16 mouse cellular contexts compared by ENCODE assay signal in the genomic region with DNA sequence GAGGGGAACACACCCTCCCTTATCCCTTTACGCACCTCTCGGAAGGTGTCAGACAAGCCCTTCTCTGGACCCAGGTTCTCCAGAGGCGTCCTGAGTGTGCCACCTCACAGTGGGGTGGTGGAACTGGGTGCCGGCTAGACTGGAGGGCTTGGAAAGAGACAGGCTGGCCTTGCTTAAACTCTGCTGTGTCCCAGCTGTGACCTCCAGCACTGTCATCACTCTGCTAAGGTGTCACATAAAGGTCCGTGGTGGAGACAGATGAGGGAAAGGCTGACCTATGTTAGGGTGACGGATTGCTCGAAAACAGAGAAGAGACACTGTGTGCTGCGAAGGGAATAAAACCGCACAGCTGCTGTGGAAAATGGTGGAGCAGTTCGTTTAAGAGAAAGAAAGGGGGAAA. TPM values are rescaled to one million over a fixed set of nuclear protein-coding genes. Genes with fewer than 3 reads are reported as not detected.
A peak's percentile ranks its signal among the peaks of the same experiment; 100 is the strongest.
DNase-seq lines count a peak whose midpoint lies in the region; ATAC-seq lines count a peak whose summit lies in the region.
"Had no signal": no experiment of that assay in that cellular context is flagged by ENCODE, and none has a peak within 500 bp of the region (broad histone marks: within the 10 kb centered on the region; RNA-seq: fewer than 3 reads in every experiment).

No protein-coding gene starts in this region.

- no peaks in the 10 kb centered on the region for H3K9me3 ChIP-seq in hindbrain, embryonic 11.5 days (ENCODE audit: control insufficient read depth, low read length)
- H3K9me3 ChIP-seq in hindbrain, embryonic 14.5 days (ENCODE audit: control insufficient read depth, low read length): no peaks in the 10 kb centered on the region
- no peaks in the 10 kb centered on the region for H3K9me3 ChIP-seq in embryonic facial prominence, embryonic 10.5 days
- H3K9me3 ChIP-seq: limb, embryonic 13.5 days had no signal

- H3K4me3 ChIP-seq in hindbrain, embryonic 11.5 days (ENCODE audit: low read depth, low read length): no peak overlapping the region
- no peak overlapping the region for H3K4me3 ChIP-seq in hindbrain, embryonic 14.5 days (replicated peaks; ENCODE audit: low read length)
- H3K4me3 ChIP-seq in embryonic facial prominence, embryonic 10.5 days: no peak overlapping the region
- H3K4me3 ChIP-seq: erythroblast, embryonic 14.5 days; limb, embryonic 13.5 days had no signal

- WGBS in hindbrain, embryonic 11.5 days: 58% methylated on average over 8 of the region's 10 CpGs
- WGBS in hindbrain, embryonic 14.5 days: 54% methylated on average over 9 of the region's 10 CpGs
- WGBS in embryonic facial prominence, embryonic 10.5 days: 77% methylated on average over 10 of the region's 10 CpGs

- no peaks in the 10 kb centered on the region for H3K36me3 ChIP-seq in hindbrain, embryonic 11.5 days (ENCODE audit: control insufficient read depth, insufficient read depth, low read length)
- H3K36me3 ChIP-seq in hindbrain, embryonic 14.5 days (replicated peaks; ENCODE audit: control insufficient read depth, insufficient read depth): no peaks in the 10 kb centered on the region
- peaks cover 32% of the 10 kb centered on the region for H3K36me3 ChIP-seq in embryonic facial prominence, embryonic 10.5 days (replicated peaks)

- H3K27ac ChIP-seq in hindbrain, embryonic 11.5 days (ENCODE audit: low read depth, low read length): peak overlapping the region; percentile 47; the same call in 1 of the 2 replicates
- no peak overlapping the region for H3K27ac ChIP-seq in hindbrain, embryonic 14.5 days
- H3K27ac ChIP-seq in embryonic facial prominence, embryonic 10.5 days (replicated peaks): no peak overlapping the region
- H3K27ac ChIP-seq: kidney, postnatal 0 days; limb, embryonic 13.5 days; macrophage had no signal

- no peak overlapping the region for H3K9ac ChIP-seq in hindbrain, embryonic 11.5 days (ENCODE audit: low read depth, low read length)
- no peak overlapping the region for H3K9ac ChIP-seq in hindbrain, embryonic 14.5 days
- H3K9ac ChIP-seq: limb, embryonic 13.5 days had no signal

- no peak overlapping the region for H3K4me2 ChIP-seq in hindbrain, embryonic 11.5 days (replicated peaks; ENCODE audit: low read depth, low read length)
- H3K4me2 ChIP-seq in hindbrain, embryonic 14.5 days (replicated peaks): no peak overlapping the region
- H3K4me2 ChIP-seq: limb, embryonic 13.5 days had no signal

- H3K4me1 ChIP-seq in hindbrain, embryonic 11.5 days (replicated peaks; ENCODE audit: control insufficient read depth, insufficient read depth, low read length): no peaks in the 10 kb centered on the region
- no peaks in the 10 kb centered on the region for H3K4me1 ChIP-seq in hindbrain, embryonic 14.5 days (replicated peaks; ENCODE audit: control insufficient read depth, insufficient read depth, low read length)
- H3K4me1 ChIP-seq in embryonic facial prominence, embryonic 10.5 days: peaks cover 26% of the 10 kb centered on the region

- no peaks in the 10 kb centered on the region for H3K27me3 ChIP-seq in hindbrain, embryonic 11.5 days (ENCODE audit: control insufficient read depth, insufficient read depth, low read length)
- no peaks in the 10 kb centered on the region for H3K27me3 ChIP-seq in hindbrain, embryonic 14.5 days (ENCODE audit: control insufficient read depth, insufficient read depth, low read length)
- H3K27me3 ChIP-seq in embryonic facial prominence, embryonic 10.5 days (replicated peaks; ENCODE audit: low read depth, poor library complexity, severe bottlenecking): no peaks in the 10 kb centered on the region
- H3K27me3 ChIP-seq: limb, embryonic 13.5 days had no signal

- peak; percentile 64 for DNase-seq in adrenal gland, adult 2 months
- DNase-seq in adrenal gland, postnatal 25 days: no peak
- peak; percentile 34 for DNase-seq in hindbrain, embryonic 11.5 days (ENCODE audit: low spot score)
- no peak for DNase-seq in hindbrain, embryonic 14.5 days (ENCODE audit: low spot score)
- peak; percentile 52 for DNase-seq in embryo, embryonic 10.5 days (ENCODE audit: low spot score)
- peak; percentile 23 for DNase-seq in heart, postnatal 4 days
- DNase-seq in embryonic facial prominence, embryonic 10.5 days (ENCODE audit: low spot score): no peak
- DNase-seq: cerebellum, adult 8-10 months; lung, adult 2 months; midbrain, embryonic 14.5 days had no signal

- ATAC-seq in hindbrain, embryonic 11.5 days (ENCODE audit: low FRiP score): peak; percentile 65
- ATAC-seq in hindbrain, embryonic 14.5 days (ENCODE audit: low FRiP score): no peak
- no peak for ATAC-seq in monocyte, adult 5-6 weeks (replicated peaks; ENCODE audit: insufficient number of reproducible peaks, low FRiP score, low TSS enrichment, poor library complexity, severe bottlenecking)
- ATAC-seq: inflammation-experienced regulatory T-cells, adult 6 months had no signal

RNA-seq across cellular contexts. Expression of a gene that starts 28.5 kb away (rescaled TPM):
- total RNA-seq in adrenal gland, adult 2 months (2021): 10 to 100 TPM; 51.5 to 57.1 TPM
- polyA plus RNA-seq in adrenal gland, adult 2 months (2012; rRNA removed): 96.9 and 101 TPM in 2 replicates
- total RNA-seq in adrenal gland, postnatal 25 days (2021): 43.9 and 54.7 TPM in 2 replicates
- polyA plus RNA-seq in hindbrain, embryonic 11.5 days (2014; fragmentation: Nextera tagmentation; extraction: Ambion mirVana): 5.9 and 6.6 TPM in 2 replicates
- 5.8 and 8.0 TPM in 2 replicates for polyA plus RNA-seq in hindbrain, embryonic 14.5 days (2014; fragmentation: Nextera tagmentation; extraction: Ambion mirVana)
- 1 to 10 TPM; 5.1 to 8.9 TPM for total RNA-seq in heart, postnatal 4 days (2021)
- 4.2 and 7.5 TPM in 2 replicates for polyA plus RNA-seq in embryonic facial prominence, embryonic 10.5 days (2016; fragmentation: Nextera tagmentation; extraction: Ambion mirVana)
- total RNA-seq in monocyte, adult 5-6 weeks (2017): 0.78 to 3.2 TPM (median 0.85 TPM) in 3 replicates

Comparison
In these comparisons a context has a peak if more than half of its experiments do, and no peak if none do; other contexts are left out.
1. DNase-seq: peak in adrenal gland, adult 2 months (single experiment), hindbrain, embryonic 11.5 days (single experiment), embryo, embryonic 10.5 days (single experiment) and heart, postnatal 4 days (single experiment); none in adrenal gland, postnatal 25 days (single experiment), hindbrain, embryonic 14.5 days (single experiment) and embryonic facial prominence, embryonic 10.5 days (single experiment).